Mouse (Mus musculus): ENCODE results near the gene Kptn. TPM values are rescaled to one million over a fixed set of nuclear protein-coding genes. Genes with fewer than 3 reads are reported as not detected.
A peak's percentile ranks its signal among the peaks of the same experiment; 100 is the strongest.

Kptn gene
- polyA plus RNA-seq, 1 experiment from 2014 or later, result 25.1 TPM

- Histone ChIP-seq H3K4me2 (replicated peaks; ENCODE audit: low read depth, low read length) (no peak overlapping the region), H3K4me1 (ENCODE audit: control insufficient read depth, insufficient read depth, low read length) (no peaks in the 10 kb centered on the region)
- ATAC-seq (ENCODE audit: low FRiP score, low TSS enrichment), result no peak
Observed at GRCm38 (mm10) chr7:16162036-16162435, 42.3 kb downstream of the Kptn start.

DNA sequence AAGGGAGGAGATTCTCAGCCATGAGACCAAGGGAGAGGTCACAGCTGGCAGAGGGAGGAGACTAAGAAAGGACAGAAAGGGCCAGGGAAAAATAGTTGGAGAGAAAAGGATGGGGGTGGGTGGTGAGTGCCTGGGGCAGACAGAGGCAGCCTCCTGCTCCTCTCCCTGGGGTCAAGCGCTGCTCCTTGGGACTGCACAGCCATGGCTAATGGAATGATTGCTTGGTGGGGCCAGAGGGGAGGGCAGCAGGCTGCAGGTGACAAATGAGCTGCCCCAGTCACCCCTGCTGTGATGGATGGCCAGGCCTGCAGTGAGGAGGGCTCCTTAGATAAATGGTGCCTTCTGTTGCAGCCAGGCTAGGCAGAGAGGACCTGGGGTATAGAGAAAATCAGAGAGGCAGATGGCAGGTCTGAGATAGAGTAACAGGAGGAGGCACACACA lies 52.5 kb downstream of the Kptn start:
- Histone ChIP-seq H3K9ac (ENCODE audit: low read depth, low read length) (no peak overlapping the region), H3K9me3 (ENCODE audit: control insufficient read depth, low read length) (peaks cover 5% of the 10 kb centered on the region; the same call in 1 of the 2 replicates), H3K4me3 (ENCODE audit: low read length) (no peak overlapping the region), H3K27me3 (ENCODE audit: control insufficient read depth, insufficient read depth, low read length) (no peaks in the 10 kb centered on the region), H3K4me2 (replicated peaks; ENCODE audit: low read depth, low read length) (no peak overlapping the region), H3K36me3 (ENCODE audit: control insufficient read depth, insufficient read depth, low read length) (no peaks in the 10 kb centered on the region), H3K27ac (ENCODE audit: low read depth, low read length) (no peak overlapping the region; the same call in 1 of the 2 replicates), H3K4me1 (ENCODE audit: control insufficient read depth, insufficient read depth, low read length) (peaks cover 20% of the 10 kb centered on the region)
- 13% methylated on average over 1 of the region's 1 CpGs for WGBS
- ATAC-seq (ENCODE audit: low FRiP score, low TSS enrichment), result peak; percentile 73

More at GRCm38 (mm10) chr7:16162036-16162435, 42.3 kb downstream of the Kptn start:
- no peak overlapping the region for H3K9ac ChIP-seq (ENCODE audit: low read depth, low read length)
- WGBS, result 89% methylated on average over 7 of the region's 7 CpGs
- H3K27ac ChIP-seq (ENCODE audit: low read depth, low read length), result no peak overlapping the region
- H3K9me3 ChIP-seq (ENCODE audit: control insufficient read depth, low read length), result no peaks in the 10 kb centered on the region
- H3K36me3 ChIP-seq (ENCODE audit: control insufficient read depth, insufficient read depth, low read length), result no peaks in the 10 kb centered on the region
- H3K27me3 ChIP-seq (ENCODE audit: control insufficient read depth, insufficient read depth, low read length), result peaks cover 12% of the 10 kb centered on the region
- no peak overlapping the region for H3K4me3 ChIP-seq (ENCODE audit: low read length)

GRCm38 (mm10) chr7:16172586-16173140 lies 53.0 kb downstream of the Kptn start:
- no peaks in the 10 kb centered on the region for H3K27me3 ChIP-seq (ENCODE audit: control insufficient read depth, insufficient read depth, low read length)
- H3K9me3 ChIP-seq (ENCODE audit: control insufficient read depth, low read length), result peaks cover 4% of the 10 kb centered on the region; the same call in 1 of the 2 replicates
- peaks cover 20% of the 10 kb centered on the region for H3K4me1 ChIP-seq (ENCODE audit: control insufficient read depth, insufficient read depth, low read length)
- H3K4me3 ChIP-seq (ENCODE audit: low read length), result no peak overlapping the region
- no peak overlapping the region; the same call in 1 of the 2 replicates for H3K4me2 ChIP-seq (replicated peaks; ENCODE audit: low read depth, low read length)
- H3K36me3 ChIP-seq (ENCODE audit: control insufficient read depth, insufficient read depth, low read length), result no peaks in the 10 kb centered on the region
- no peak overlapping the region for H3K9ac ChIP-seq (ENCODE audit: low read depth, low read length)
- no peak overlapping the region for H3K27ac ChIP-seq (ENCODE audit: low read depth, low read length)
- 27% methylated on average over 1 of the region's 1 CpGs for WGBS
- peak; percentile 15 for ATAC-seq (ENCODE audit: low FRiP score, low TSS enrichment)

DNA sequence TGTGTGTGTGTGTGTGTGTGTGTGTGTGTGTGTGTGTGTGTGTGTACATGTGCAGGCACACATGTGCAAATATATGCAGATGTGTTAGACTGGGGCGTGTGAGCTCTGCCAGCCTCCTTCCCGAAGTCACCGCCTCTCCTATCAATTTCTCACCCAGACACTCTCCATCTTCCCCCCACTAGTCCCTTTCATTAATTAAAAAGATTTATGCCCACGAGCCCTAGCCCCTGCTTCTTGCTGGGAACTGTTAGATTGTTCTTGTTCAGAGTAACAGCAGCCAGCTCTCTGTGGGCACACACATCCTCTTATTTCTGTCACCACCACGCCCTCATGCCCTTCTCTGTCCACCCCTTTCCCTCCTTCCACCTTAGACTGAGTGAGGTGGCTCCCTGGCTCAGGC lies 53.5 kb downstream of the Kptn start:
- Histone ChIP-seq H3K9me3 (ENCODE audit: control insufficient read depth, low read length) (no peaks in the 10 kb centered on the region), H3K27me3 (ENCODE audit: control insufficient read depth, insufficient read depth, low read length) (no peaks in the 10 kb centered on the region), H3K36me3 (ENCODE audit: control insufficient read depth, insufficient read depth, low read length) (no peaks in the 10 kb centered on the region), H3K27ac (ENCODE audit: low read depth, low read length) (peak overlapping the region; percentile 34), H3K4me2 (replicated peaks; ENCODE audit: low read depth, low read length) (no peak overlapping the region), H3K9ac (ENCODE audit: low read depth, low read length) (no peak overlapping the region), H3K4me1 (ENCODE audit: control insufficient read depth, insufficient read depth, low read length) (peaks cover 20% of the 10 kb centered on the region), H3K4me3 (ENCODE audit: low read length) (no peak overlapping the region)
- WGBS, result 6% methylated on average over 5 of the region's 5 CpGs
- peak; percentile 14; the same call in 1 of the 2 replicates for ATAC-seq (ENCODE audit: low FRiP score, low TSS enrichment)

DNA sequence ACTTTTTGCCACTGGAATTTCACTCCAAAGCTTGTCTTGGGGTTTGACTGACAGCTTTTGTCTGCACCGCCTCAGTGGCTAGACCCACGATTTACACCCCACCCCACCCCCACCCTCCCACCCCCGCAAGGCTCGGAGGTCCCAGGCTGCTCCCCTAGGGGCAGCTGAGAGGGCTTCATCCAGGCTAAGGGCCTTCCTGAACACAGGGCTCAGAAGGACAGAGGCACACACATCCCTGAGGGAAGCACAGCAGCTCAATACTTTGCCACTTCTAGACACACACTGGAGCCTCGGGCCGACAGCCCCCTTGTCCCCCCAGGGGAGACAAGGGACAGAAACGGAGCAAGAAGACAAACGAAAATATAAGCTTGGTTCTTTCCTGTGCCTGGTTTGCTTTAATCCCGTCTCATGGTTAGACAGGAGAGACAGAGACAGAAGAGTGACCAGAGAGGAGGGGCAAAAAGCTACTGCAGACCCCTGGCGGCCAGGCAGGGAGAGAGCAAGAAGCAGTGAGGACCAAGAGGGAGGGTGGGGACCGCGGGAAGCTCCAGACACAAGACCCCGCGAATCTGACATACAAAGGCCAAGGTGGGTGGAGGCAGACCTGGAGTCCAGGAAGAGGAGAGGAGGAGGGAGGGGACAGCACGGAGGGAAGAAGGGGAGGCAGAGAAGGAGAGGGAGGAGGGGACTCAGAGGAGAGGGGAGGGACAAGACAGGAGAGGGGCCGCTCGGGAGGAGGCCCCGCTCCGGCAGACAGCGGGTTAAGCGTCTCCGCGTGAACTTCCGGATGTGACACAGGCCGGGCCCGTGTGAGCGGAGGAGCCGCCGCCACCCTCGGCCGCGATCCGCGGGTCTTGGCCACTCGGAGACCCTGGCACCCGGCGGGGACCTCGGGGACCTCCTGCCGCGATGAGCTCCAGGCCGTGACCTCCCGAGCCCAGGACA lies 55.2 kb downstream of the Kptn start, which contains the start of gene Meis3:
Meis3 (plus strand) TSS at position 494 of the 945 bp plus-strand sequence.
- no peaks in the 10 kb centered on the region for H3K27me3 ChIP-seq (ENCODE audit: control insufficient read depth, insufficient read depth, low read length)
- H3K9ac ChIP-seq (ENCODE audit: low read depth, low read length), result peak within 1 kb of the TSS; percentile 63
- no peaks in the 10 kb centered on the region; the same call in 1 of the 2 replicates for H3K36me3 ChIP-seq (ENCODE audit: control insufficient read depth, insufficient read depth, low read length)
- H3K27ac ChIP-seq (ENCODE audit: low read depth, low read length), result peak within 1 kb of the TSS; percentile 34; the same call in 1 of the 2 replicates
- peaks cover 20% of the 10 kb centered on the region for H3K4me1 ChIP-seq (ENCODE audit: control insufficient read depth, insufficient read depth, low read length)
- ATAC-seq (ENCODE audit: low FRiP score, low TSS enrichment), result peak; percentile 70
- no peaks in the 10 kb centered on the region for H3K9me3 ChIP-seq (ENCODE audit: control insufficient read depth, low read length)
- under 1% methylated on average over 30 of the region's 42 CpGs for WGBS
- H3K4me3 ChIP-seq (ENCODE audit: low read length), result peak within 1 kb of the TSS; percentile 61
- H3K4me2 ChIP-seq (replicated peaks; ENCODE audit: low read depth, low read length), result peak within 1 kb of the TSS; percentile 72

DNA sequence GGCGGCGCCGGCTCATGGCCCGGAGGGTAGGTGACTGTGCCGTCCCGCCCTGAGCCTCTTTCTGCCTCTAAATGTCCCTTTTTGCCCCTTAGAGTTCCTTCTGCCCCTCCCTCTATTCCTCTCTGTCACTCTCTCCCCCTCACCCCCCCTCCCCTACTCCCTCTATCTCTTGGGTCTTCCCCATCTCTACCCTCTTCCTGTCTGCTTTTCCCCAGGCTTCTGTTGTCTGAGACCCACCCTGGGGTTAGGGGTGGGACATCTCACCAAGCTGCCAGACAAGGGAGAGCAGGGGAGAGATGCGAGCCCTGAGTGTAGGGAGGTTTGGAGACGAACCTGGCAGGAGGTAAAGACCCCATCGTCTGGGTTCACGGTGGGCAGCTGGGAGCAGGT lies 55.8 kb downstream of the Kptn start:
- peak; percentile 11; the same call in 1 of the 2 replicates for ATAC-seq (ENCODE audit: low FRiP score, low TSS enrichment)
- Histone ChIP-seq H3K27ac (ENCODE audit: low read depth, low read length) (no peak overlapping the region), H3K36me3 (ENCODE audit: control insufficient read depth, insufficient read depth, low read length) (no peaks in the 10 kb centered on the region; the same call in 1 of the 2 replicates), H3K9ac (ENCODE audit: low read depth, low read length) (peak overlapping the region; percentile 63), H3K4me2 (replicated peaks; ENCODE audit: low read depth, low read length) (peak overlapping the region; percentile 72), H3K9me3 (ENCODE audit: control insufficient read depth, low read length) (no peaks in the 10 kb centered on the region), H3K4me3 (ENCODE audit: low read length) (peak overlapping the region; percentile 61), H3K4me1 (ENCODE audit: control insufficient read depth, insufficient read depth, low read length) (peaks cover 20% of the 10 kb centered on the region), H3K27me3 (ENCODE audit: control insufficient read depth, insufficient read depth, low read length) (no peaks in the 10 kb centered on the region)
- WGBS, result 0% methylated on average over 10 of the region's 10 CpGs

Other genes starting within 250 kb of the Kptn start
- not detected in 2 replicates for gene Crx, start 239.9 kb upstream of the Kptn start, polyA plus RNA-seq (2014; fragmentation: Nextera tagmentation; extraction: Ambion mirVana)
- not detected in 2 replicates for gene Crxos, start 237.3 kb upstream of the Kptn start, polyA plus RNA-seq (2014; fragmentation: Nextera tagmentation; extraction: Ambion mirVana)
- gene Selenow, start 197.5 kb upstream of the Kptn start, polyA plus RNA-seq (2014; fragmentation: Nextera tagmentation; extraction: Ambion mirVana), result 811 and 907 TPM in 2 replicates
- 203 and 216 TPM in 2 replicates for gene Nop53, start 173.8 kb upstream of the Kptn start, polyA plus RNA-seq (2014; fragmentation: Nextera tagmentation; extraction: Ambion mirVana)
- 17.7 and 22.3 TPM in 2 replicates for gene Ehd2, start 152.3 kb upstream of the Kptn start, polyA plus RNA-seq (2014; fragmentation: Nextera tagmentation; extraction: Ambion mirVana)
- gene Bicra, start 72.0 kb upstream of the Kptn start, polyA plus RNA-seq (2014; fragmentation: Nextera tagmentation; extraction: Ambion mirVana), result 6.9 and 10.0 TPM in 2 replicates
- gene Zfp541, start 58.1 kb upstream of the Kptn start, polyA plus RNA-seq (2014; fragmentation: Nextera tagmentation; extraction: Ambion mirVana), result 0.04 and 0.07 TPM in 2 replicates
- gene Napa, start 21.4 kb upstream of the Kptn start, polyA plus RNA-seq (2014; fragmentation: Nextera tagmentation; extraction: Ambion mirVana), result 179 and 188 TPM in 2 replicates
- 0.21 and 0.24 TPM in 2 replicates for gene Slc8a2, start 9.9 kb downstream of the Kptn start, polyA plus RNA-seq (2014; fragmentation: Nextera tagmentation; extraction: Ambion mirVana)
- gene Meis3, start 55.2 kb downstream of the Kptn start, polyA plus RNA-seq (2014; fragmentation: Nextera tagmentation; extraction: Ambion mirVana), result 26.1 and 28.0 TPM in 2 replicates
- gene Dhx34, start 102.1 kb downstream of the Kptn start, polyA plus RNA-seq (2014; fragmentation: Nextera tagmentation; extraction: Ambion mirVana), result 8.5 and 13.0 TPM in 2 replicates
- gene C5ar2, start 124.3 kb downstream of the Kptn start, polyA plus RNA-seq (2014; fragmentation: Nextera tagmentation; extraction: Ambion mirVana), result 0.05 and 0.09 TPM in 2 replicates
- 1.2 and 1.8 TPM in 2 replicates for gene C5ar1, start 139.6 kb downstream of the Kptn start, polyA plus RNA-seq (2014; fragmentation: Nextera tagmentation; extraction: Ambion mirVana)
- gene Inafm1, start 153.7 kb downstream of the Kptn start, polyA plus RNA-seq (2014; fragmentation: Nextera tagmentation; extraction: Ambion mirVana), result 19.3 and 19.8 TPM in 2 replicates
- 24.6 and 28.3 TPM in 2 replicates for gene Ccdc9, start 166.9 kb downstream of the Kptn start, polyA plus RNA-seq (2014; fragmentation: Nextera tagmentation; extraction: Ambion mirVana)
- 8.6 and 13.8 TPM in 2 replicates for gene Bbc3, start 188.5 kb downstream of the Kptn start, polyA plus RNA-seq (2014; fragmentation: Nextera tagmentation; extraction: Ambion mirVana)